Mouse (Mus musculus) c-Kit-positive CD71-positive TER-119-negative erythroid progenitor cells, embryonic 14.5 days (primary cell): ENCODE measurements around the gene Ptpn1.

Experiments
- DNase-seq: peaks from one replicate; pipeline ENCODE4 v3.0.0-alpha.2; 2013; ENCODE audit warnings: low read depth

The Ptpn1 gene

DNA sequence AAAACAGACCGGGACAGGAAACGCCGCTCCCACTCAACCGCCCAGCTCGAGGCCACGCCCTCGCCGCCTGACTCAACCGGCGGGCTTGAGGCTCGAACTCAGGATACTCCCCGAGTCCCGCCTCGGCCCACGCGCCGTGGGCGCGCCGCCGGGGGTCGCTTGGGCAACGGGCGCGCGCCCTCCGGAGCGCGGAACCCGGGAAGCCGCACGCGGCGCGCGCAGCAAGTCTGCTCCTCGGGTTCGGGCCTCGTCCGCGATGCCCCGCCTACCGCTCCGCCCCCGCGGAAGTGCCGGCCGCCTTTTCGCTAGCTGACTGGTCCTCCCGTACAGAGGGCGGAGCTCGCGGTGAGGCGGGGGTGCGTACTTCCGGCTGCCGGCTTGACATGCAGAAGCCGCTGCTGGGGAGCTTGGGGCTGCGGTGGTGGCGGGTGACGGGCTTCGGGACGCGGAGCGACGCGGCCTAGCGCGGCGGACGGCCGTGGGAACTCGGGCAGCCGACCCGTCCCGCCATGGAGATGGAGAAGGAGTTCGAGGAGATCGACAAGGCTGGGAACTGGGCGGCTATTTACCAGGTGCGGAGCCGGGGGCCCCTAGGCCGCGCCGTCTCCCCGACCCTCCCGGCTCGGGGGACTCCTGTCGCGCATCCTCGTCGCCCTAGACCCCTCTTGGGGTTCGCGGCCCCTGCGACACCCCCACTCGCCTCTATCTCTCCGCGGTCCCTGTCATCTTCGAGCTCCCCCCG, at the start of gene Ptpn1:
Gene Ptpn1 (plus strand): TSS at position 73 of the 742 bp plus-strand sequence.
- peak; percentile 91 for DNase-seq

DNA sequence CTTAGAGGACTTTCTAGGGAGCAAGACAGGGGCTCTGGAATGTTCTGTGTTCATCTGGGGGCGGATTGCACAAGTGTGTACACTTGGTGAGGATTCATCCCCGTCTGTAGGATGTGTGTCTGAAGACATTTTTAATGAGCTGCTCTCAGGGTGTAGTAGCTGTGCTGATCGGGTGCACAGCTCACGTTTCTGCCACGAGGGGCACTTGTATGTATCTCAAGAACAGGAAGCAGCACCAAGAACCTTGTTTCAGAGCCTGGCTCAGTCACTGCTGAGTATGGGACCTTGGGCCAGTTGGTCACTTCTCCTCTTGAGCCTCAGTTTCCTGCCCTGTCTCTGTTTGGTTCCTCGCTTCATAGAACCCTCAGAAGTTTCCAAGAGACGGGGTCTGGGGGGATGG, 45.4 kb upstream of the Ptpn1 start:
- DNase-seq = no peak

DNA sequence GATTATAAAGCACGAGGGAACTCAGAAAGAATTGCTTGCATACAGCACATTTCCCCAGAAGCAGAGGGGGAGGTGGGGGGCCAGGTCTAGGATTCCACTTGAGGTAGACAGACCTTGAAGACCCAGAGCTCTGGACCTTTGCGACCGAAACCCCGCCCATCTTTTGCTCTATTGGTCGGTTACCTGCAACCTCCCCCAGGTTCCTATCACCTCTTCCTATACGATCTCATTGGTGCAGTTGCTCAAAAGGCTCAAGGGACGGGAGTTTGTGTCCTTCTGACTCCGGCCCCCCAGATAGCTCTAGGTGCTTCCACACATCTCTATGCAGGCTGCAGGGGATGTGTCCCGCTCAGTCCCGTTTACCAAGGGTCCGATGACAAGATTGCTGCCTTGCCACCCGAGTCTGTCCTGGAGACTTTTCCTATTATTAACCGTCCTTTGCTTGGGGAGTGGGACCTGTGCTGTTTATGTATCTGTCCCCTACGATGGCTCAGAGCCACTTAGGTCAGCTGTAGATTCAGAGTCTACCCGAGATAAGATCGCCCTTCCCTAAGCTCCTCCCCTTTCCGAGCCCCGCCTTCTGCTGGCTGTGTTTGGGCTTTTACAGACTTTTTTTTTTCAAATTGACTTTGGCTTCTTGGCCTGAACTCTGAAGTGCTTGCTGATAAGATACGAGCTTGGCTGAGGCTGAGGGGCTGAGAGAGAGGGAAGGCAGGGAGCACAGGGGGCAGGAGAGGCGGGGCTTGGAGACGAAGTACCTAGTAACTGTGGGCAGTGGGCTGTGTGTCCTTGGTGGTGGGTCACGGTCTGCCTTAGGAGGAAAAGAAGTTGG, 44.1 kb upstream of the Ptpn1 start:
- peak; percentile 36 for DNase-seq

DNA sequence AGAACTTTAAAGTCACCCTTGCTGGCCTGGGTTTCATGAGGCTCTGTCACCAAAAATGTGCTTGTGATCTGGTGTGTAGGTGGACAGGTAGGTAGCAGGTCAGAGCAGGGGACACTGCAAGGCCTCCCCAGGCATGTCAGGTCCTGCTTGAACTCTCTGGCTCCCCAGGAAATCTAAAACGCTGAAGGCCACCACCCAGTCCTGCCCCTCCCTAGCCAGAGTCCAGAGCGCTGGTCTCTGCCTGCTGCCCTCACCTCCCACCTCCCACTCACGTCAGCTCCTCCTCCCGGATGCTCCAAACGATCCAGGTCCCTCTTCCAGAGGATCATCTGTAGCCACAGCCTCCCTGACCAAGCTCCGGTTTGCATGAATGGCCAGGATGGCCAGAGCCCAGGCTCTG, 43.0 kb upstream of the Ptpn1 start:
- DNase-seq = no peak

DNA sequence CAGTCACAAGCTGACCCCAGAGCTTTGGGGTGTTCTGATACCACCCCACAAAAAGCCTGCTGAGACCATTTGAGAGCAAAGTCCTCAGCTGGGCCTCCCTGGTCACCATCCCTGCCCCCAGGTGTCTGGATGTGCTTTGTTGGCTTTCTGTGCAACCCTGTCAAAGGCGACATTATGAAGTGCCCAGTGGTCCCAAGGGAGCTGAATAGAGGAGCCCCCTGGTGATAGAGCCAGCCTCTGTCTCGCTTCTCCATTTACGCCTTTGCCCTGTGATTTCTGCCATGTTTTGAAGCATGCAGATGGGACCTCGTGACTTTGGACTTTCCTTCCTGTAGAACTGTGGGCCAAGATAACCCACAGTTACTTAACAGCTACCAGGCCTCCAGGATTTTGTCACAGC, 42.0 kb upstream of the Ptpn1 start:
- no peak for DNase-seq

DNA sequence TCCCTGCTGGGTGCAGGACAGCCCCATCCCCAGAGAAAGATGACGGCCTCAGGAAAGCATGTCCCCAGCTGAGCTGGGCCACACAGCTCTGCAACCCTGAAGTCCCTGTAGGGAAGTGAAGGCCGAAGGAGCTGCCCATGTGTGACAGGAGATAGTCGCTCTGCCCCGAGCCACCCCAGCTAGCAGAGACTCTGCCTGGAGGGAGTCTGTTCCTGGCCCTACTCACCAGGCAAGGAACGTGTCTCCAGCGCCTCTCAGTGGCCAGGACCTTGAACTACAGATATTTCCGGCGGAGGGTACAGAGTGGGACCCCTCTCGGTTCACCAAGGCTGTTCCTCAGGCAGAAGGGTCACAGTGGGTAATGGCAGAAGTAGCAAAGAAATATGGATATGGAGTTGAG, 39.9 kb upstream of the Ptpn1 start:
- DNase-seq = no peak

DNA sequence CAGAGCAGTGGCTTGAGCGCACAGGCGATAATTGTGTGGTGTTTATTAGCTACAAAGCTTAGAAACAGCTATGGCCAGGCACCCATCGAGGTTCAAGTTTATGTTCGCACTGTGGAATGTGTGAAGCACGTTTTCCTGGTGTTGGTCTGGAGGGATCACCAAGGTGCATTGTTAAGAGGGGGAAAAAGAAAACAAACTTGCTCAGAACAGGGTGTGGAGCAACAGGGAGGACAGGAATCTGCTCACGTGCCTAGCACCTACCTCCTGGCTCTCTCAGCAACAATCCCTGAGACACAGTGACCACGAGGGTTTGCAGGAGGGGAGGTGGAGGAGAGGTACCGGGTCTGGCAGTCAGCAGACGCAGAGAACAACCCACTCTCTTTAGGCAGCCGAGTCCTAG, 38.2 kb upstream of the Ptpn1 start:
- DNase-seq = no peak

DNA sequence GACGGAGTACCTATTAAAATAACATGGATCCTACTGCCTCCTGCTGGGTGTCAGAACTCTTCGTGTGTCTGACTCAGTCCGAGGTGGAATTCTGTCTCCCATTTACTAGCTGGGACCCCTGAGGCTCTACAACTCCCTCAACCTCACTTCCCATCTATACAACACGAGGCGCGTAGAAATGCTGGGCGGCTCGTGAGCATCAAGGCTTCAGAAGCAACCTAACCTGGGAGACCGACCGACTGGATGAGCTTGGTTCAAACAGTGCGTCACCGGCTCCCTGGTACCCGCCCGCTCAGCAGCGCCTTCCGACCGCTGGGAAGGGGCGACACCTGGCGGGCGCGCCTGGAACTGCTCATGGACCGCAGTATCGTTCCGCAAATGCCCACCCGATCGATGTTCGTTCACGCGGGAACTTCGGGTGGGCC, 36.9 kb upstream of the Ptpn1 start:
- DNase-seq = peak; percentile 30

DNA sequence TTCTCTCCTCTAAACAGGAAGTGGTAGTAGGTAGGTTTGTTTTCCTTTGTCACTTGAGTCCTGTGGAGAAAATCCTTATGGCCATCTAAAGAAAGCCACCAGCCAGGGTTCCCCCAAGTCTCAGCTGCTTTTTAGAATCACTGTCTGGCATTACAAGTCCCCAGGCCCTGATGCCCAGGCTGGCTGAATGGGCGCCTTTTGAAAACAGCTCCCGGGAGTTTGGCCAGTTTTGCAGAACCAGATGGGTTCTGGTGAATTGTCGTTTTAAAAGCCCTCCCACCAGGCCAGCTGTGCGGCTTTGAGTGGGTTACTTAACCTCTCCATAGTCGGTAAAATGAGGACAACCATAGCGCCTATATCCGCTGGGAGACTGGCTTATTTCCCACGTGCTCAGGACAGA, 34.0 kb upstream of the Ptpn1 start:
- no peak for DNase-seq

DNA sequence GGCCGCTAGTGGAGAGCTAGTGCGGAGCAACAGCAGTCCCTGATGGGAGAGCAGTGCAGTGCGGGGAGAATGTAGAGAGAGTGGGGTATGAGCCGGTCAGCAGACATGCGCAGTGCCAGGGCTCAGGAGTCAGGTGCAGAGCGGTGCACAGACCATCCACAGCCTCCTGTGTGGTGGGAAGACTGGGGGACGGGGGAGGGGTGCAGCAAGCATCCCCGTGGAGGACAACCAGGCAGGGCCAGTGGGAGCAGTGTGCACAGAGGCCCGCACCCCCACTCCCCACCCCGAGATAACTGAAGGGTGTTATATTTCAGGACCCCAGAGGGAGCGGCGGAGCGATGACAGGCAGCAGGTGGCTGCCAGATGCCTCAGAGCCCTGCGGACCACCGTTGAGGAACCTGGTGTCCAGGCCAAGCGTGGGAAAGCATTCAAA, 31.9 kb upstream of the Ptpn1 start:
- no peak for DNase-seq

DNA sequence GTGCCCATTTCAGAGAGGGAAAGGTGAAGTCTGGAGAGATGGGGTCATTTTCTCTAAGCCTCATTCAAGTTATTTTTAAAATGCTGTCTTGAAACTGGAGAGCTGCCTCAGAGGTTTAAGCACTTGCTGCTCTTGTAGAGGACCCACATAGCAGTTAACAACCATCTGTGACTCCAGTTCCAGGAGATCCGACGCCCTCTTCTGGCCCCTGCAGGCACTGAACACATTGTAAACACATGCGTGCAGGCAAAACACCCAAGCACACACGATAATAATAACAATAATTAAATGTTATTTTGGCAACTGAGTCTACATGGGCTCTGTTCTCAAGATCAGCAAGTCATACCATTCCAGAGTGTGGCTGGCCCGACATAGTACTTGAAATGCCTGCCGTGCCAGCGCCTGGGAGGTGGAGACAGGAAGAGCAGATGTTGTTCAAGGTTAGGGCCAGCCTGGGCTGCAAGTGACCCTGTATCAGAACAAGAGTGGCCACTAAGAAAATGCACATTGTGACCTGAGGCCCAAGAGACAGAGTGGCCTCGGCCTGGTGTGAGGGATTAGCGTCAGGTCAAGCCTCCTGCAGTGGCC, 29.6 kb upstream of the Ptpn1 start:
- DNase-seq = no peak

DNA sequence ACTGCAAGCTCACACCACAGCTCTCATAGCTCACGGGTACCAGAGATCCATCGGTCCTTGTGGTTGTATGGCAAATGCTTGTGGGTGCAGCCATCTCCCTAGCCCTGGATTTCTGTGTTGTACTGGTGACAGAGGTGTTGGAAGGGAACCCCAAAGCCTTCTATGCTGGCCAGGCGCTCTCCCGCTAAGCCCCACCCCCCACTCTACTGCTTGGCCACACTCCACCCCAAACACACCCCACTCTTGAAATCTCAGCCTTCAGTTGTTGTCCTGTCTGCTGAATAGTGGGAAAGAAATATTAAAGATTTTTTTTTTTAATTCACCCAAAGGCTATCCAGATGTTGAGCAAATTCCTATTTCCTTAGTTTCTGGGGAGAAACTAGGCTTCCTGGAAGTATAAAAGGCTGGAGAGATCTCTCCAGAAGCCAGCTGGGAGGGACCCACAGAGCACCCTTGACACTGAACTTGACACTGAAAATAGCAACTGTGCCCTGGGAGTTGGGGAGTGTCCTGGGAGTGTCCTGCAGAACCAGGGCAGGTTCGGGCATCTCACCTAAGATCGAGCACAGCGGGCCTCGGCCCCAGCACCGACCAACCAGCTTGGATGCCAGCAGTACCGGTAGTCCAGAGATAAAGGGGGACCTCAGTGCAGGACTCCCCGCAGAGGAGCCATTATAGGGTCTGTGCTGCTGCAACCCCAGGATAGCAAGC, 28.5 kb upstream of the Ptpn1 start:
- no peak for DNase-seq

DNA sequence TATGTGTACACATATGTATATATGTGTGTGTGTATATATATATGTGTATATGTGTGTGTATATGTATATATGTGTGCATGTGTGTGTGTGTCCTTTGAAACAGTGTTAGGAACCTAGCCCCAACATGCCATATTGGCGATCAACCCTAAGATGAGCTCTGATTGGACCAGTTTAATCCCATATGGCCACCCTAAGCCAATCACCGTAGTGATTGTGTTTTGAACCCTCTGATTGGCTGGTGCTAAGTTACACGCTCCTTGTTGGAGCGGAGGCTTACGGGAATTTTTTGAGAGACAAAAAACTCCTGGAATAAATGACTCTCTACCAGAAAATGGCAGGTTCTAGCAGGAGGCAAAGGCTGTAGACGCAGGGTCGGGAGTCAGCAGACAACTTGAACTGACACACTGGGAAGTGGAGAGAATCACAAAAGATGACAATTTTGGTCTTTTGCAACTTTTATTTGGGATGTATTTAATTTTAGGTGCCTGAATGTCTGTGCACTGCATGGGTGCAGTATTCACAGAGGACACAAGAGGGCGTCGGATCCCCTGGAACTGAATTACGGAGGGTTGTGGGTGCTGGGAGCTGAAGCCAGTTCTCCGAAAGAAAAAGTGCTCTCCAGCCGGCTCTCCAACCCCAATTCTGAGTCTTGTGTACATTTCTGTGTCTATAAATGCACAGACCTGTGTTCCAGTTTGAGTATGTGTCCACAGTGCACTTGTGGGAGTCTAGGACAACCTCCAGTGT, 27.1 kb upstream of the Ptpn1 start:
- DNase-seq = no peak

DNA sequence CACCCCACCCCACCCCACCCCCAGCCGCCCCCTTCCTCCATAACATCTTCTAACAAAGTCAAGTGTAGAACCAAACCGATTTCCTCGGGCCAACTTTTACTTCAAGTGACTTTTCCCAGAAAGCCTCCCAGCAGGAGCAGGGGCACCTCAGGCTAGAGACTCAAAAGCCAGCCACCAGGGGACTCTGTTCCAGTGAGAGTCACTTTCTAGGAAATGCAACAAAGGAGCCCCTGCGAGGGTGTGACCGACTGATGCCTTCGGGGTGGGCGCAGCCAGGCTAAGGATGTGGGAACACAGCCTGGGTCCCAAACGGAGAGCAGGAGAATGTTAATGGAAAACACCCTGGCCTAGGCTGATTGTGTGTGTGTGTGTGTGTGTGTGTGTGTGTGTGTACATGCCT, 26.3 kb upstream of the Ptpn1 start:
- DNase-seq = no peak

DNA sequence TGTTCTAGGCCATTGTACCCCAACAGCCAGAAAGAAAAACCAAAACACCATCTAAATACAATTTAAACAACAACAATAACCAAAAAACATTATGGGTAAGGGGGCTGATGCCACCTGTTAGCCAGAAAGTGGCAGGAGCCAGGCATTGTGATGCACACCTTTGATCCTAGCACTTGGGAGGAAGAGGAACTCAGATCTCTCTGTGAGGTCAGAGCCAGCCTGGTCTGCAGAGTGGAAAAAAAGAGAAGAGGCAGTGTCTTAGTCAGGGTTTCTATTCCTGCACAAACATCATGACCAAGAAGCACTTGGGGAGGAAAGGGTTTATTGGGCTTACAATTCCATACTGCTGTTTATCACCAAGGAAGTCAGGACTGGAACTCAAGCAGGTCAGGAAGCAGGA, 25.1 kb upstream of the Ptpn1 start:
- DNase-seq = no peak

DNA sequence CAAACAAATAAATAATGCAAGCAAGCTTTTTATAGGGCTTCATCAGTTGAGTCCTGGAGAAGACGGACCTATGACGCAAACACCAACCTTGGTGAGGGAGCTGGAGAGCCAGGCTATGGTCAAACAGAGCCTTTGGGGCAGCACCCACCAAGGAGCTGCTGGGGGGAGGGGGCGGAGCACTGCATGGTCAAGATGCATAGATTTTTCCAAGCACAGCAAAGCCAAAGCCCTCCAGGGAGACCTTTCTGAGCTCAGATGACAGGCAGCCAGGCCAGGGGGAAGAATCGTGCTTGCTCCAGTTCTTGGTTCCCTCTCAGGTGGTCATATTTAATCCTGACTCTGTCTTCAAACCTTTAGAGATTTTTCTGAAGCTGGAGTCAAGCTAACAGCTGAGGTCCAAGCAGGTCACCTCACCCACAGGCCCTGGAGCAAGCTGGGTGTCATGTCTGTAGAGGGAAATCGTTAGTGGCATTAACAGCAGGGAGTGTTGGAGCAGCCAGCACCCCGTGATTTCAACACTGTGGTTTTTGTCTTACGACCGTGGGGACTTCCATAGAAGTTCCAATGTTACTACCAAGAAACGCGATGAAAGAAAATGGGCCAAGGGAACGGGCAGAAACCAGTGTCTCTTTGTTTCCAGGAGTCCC, 22.2 kb upstream of the Ptpn1 start:
- DNase-seq = no peak

DNA sequence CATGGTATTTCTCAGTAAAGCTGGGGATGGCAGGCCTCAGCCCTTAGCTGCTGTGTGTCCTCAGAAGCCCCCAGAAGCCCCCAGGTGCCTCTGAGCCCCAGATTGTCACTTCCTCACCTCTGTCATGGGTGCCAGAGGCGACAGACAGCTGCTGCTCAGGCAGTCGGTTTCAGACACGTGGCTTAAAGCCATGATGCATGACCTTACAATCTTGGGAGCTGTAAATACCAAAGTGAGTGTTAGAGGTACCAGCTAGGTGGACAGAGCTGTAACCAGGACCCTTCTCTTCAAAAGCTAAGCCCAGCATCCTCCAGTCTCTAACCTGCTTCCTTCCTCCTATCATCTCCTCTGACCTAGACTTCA, 21.7 kb upstream of the Ptpn1 start:
- no peak for DNase-seq

DNA sequence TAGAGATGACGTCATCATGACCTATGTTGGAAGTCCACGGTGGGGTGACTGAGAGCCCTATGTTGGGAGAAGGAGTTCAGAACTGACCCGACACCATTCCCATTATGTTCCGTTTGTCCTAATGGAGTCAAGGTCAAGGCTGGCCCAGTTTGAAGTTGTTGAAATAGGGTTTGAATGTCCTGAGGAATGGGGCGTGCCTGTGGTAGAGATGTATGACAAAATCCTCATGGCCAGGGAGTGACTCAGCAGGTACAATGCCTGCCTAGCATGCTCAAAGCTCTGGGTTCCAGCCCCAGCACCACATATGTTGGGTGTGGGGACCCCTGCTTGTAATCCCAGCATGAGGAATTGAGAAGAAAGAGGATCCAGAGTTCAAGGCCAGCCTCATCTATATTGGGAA, 20.3 kb upstream of the Ptpn1 start:
- DNase-seq = no peak

DNA sequence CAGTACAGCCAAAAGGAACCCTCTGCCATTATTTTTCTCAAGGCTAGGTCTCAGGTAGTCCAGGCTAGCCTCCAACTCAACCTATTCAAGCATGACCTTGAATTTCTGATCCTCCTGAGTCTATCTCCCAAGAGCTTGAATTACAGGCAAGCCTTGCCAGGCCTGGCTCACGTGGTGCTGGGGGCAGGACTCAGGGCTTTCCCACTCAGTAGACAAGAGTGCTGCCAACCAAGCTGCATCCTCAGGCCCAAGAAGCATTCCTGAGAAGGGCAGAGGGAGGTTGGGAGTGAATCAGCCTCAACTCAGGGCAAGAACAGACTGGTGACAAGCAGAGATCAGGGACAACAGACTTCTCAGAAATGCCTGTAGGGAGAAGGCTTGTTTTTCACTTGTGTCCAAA, 12.8 kb upstream of the Ptpn1 start:
- DNase-seq = no peak

DNA sequence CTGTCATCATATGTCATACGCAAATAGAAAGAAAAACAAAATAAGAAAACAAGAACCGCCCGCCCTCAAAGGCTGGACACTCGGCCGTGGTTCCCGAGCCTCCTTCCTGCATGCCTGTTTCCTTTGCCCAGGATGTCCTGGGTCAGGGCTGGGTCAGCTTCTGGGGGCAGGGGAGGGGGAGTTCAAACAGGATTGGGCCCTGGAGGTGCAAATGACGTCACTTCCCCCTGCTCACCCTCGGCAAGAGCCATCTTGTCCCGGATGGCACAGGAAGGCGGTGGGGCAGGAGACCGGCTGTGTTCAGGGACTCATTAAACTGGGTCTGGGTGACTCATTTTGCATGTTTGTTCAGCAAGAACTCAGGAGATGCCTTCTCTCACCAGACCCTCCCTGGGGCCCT, 11.8 kb upstream of the Ptpn1 start:
- DNase-seq = no peak

DNA sequence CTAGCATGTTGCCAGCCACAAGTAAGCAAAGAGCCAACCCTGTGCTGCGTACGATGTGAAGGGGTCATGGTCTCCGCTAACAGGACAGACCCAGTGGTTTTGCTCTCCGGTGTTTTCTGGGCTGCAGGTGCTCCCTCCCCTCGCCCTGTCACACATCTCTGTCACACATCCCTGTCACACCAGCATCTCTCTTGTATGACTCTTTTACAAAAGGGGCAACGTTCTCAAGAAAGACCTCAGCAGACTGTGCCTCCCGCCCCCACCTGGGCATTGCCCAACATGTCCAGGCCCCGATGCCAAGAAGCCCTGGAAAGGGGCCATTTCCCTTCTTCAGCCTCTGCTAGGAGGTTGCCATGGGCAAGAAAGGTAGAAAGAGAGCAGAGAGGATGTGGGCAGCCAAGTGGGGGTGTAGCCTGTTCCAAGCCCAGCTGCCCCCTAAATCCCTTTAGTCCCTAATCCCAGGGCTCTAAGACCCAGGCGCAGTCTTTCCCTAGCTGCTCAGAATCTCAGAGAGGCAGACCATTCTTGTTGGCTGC, 10.8 kb upstream of the Ptpn1 start:
- no peak for DNase-seq
